Mouse (Mus musculus) heart, adult 2 months (tissue): ENCODE results near the gene Alkbh2. TPM values are rescaled to one million over a fixed set of nuclear protein-coding genes. Genes with fewer than 3 reads are reported as not detected.

Experiments
- DNase-seq, 2 experiments: peaks; one replicate each; pipeline ENCODE4 v3.0.0; 2021
- H3K27ac ChIP-seq: fragments of 200-600 bp; 2 replicates; pipeline ENCODE4 v1.8.1; 2022
- H3K27me3 ChIP-seq: fragments of 200-500 bp; 2 replicates; pipeline ENCODE4 v1.6.1; 2012; ENCODE audit warnings: mild to moderate bottlenecking, low read length, inconsistent platforms, mixed read lengths; ENCODE audit not compliant: control insufficient read depth, insufficient read depth
- H3K36me3 ChIP-seq: fragments of 200-500 bp; 2 replicates; pipeline ENCODE4 v1.6.1; 2012; ENCODE audit warnings: low read length, inconsistent platforms; ENCODE audit not compliant: control insufficient read depth, insufficient read depth
- H3K4me1 ChIP-seq: fragments of 200-500 bp; 2 replicates; pipeline ENCODE4 v1.6.1; 2011; ENCODE audit warnings: low read length; ENCODE audit not compliant: control insufficient read depth, insufficient read depth
- H3K4me3 ChIP-seq: fragments of 200-600 bp; 2 replicates; pipeline ENCODE4 v1.8.1; 2022
- H3K79me2 ChIP-seq: fragments of 200-500 bp; replicated peaks from 2 replicates; pipeline ENCODE4 v1.6.1; 2012; ENCODE audit warnings: mild to moderate bottlenecking, inconsistent platforms, low read length, moderate library complexity, mixed read lengths; ENCODE audit not compliant: control insufficient read depth, insufficient read depth
- H3K9ac ChIP-seq: fragments of 200-500 bp; 2 replicates; pipeline ENCODE4 v1.6.1; 2012; ENCODE audit warnings: low read depth, mild to moderate bottlenecking, control low read depth, inconsistent platforms, low read length, mixed read lengths
- CTCF ChIP-seq: fragments of 200-600 bp; IDR thresholded peaks from 2 replicates; pipeline ENCODE4 v1.8.1; 2022; ENCODE audit warnings: antibody characterized with exemption, mild to moderate bottlenecking, moderate library complexity
- EP300 ChIP-seq: fragments of 200-500 bp; IDR thresholded peaks from 2 replicates; pipeline ENCODE4 v1.6.1; 2011; ENCODE audit warnings: low read depth, low read length, control low read depth; ENCODE audit not compliant: insufficient read depth
- POLR2A ChIP-seq: fragments of 200-500 bp; IDR thresholded peaks from 2 replicates; pipeline ENCODE4 v1.6.1; 2011; ENCODE audit warnings: mild to moderate bottlenecking, low read depth, low read length, control low read depth; ENCODE audit not compliant: insufficient read depth
- WGBS: fragments of 180-500 bp; shearing (Covaris S2); methylation state at CpG from one replicate; pipeline ENCODE4 v1.1.7; 2018; 5-methylcytosine and 5-hydroxymethylcytosine counted together
- intact Hi-C: fragments of 180-260 bp; cut with DNase I; formaldehyde crosslinking; loops from one replicate; pipeline ENCODE4 v1.15.1; 2025
- polyA plus RNA-seq: library from polyadenylated mRNA; depleted of rRNA; stranded (reverse); fragments of >200 nt; gene quantifications from 2 replicates; pipeline ENCODE4 v1.2.3, GENCODE M21; 2012; rRNA removed
- total RNA-seq, 2 experiments: library from RNA; stranded (reverse); gene quantifications; 2 replicates each; pipeline ENCODE4 v1.2.3; 2021

Alkbh2 gene
- total and polyA plus RNA-seq, 3 experiments = 1.6 to 3.0 (median 2.0) TPM

- H3K4me1 ChIP-seq = no peaks in the 10 kb centered on the region
- 24% methylated on average over 7 of the region's 7 CpGs for WGBS
- no peak overlapping the region for H3K27ac ChIP-seq
- H3K9ac ChIP-seq = no peak overlapping the region
- no peak overlapping the region for H3K4me3 ChIP-seq
- no peaks in the 10 kb centered on the region for H3K79me2 ChIP-seq
- no peaks in the 10 kb centered on the region for H3K36me3 ChIP-seq
- H3K27me3 ChIP-seq = no peaks in the 10 kb centered on the region
- DNase-seq = no peak
- TF ChIP-seq POLR2A (no peak), CTCF (no peak), EP300 (no peak)
- intact Hi-C loops = no loop called here
These were observed 37.5 kb downstream of the Alkbh2 start for GRCm38 (mm10) chr5:114090421-114091013.

DNA sequence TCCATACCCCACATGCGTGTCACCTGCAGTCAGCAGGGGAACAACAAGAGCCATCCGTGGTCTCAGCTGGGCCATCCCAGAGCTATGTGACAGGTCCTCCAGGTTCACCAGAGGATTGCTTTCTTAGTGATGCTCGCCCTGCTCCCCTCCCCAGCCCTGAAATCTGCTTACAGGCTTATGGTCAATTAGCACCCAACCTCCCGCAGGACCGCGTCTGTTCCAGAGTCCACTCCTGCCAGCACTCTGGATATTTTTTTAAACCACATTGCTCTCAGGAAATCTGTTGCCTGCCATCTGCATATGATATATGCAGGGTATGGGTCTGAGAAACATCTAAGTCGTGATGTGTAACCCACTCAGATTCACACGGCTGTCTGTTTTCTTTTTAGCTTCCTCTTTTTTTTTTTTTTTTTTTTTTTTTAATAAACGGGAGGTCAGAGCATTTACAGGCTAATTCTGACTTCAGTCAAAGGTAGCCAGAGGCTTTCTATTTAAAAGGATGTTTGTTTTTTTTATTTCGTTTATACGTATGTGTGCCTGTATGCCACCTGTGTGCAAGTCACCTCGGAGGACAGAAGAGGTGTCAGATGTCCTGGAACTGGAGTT is 40.0 kb downstream of the Alkbh2 start:
- no peaks in the 10 kb centered on the region for H3K79me2 ChIP-seq
- TF ChIP-seq POLR2A = no peak
- no peak for TF ChIP-seq EP300
- TF ChIP-seq CTCF = no peak
- H3K9ac ChIP-seq = no peak overlapping the region
- DNase-seq = no peak
- no peak overlapping the region for H3K4me3 ChIP-seq
- H3K36me3 ChIP-seq = no peaks in the 10 kb centered on the region
- intact Hi-C loops = no loop called here
- no peaks in the 10 kb centered on the region for H3K4me1 ChIP-seq
- no peak overlapping the region for H3K27ac ChIP-seq
- no peaks in the 10 kb centered on the region for H3K27me3 ChIP-seq
- 63% methylated on average over 12 of the region's 12 CpGs for WGBS

DNA sequence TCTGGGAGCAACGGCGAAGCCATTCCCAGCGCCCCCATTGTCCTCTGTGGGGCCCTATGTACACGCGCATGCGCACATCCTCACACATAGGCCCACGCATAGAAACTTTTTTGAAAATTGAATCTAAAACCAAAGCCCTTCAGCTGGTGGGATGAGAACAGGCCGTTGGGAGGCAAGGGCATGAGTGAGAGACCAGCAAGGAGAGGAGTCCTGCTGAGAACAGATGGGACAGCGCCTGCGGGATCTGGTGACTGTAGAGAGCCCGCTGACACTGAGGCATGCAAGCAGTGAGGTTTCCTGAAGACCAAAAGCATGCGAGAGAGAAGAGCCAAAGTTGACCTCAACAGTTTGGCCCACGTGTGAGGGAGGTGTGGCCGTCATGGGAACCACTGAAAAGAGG is 42.5 kb downstream of the Alkbh2 start:
- TF ChIP-seq CTCF = no peak
- no peak for TF ChIP-seq EP300
- TF ChIP-seq POLR2A = no peak
- no peaks in the 10 kb centered on the region for H3K27me3 ChIP-seq
- no peaks in the 10 kb centered on the region for H3K4me1 ChIP-seq
- DNase-seq = no peak
- H3K9ac ChIP-seq = no peak overlapping the region
- H3K4me3 ChIP-seq = no peak overlapping the region
- intact Hi-C loops = no loop called here
- no peaks in the 10 kb centered on the region for H3K79me2 ChIP-seq
- no peak overlapping the region for H3K27ac ChIP-seq
- H3K36me3 ChIP-seq = no peaks in the 10 kb centered on the region
- WGBS = 63% methylated on average over 14 of the region's 14 CpGs

- Histone ChIP-seq H3K27me3 (no peaks in the 10 kb centered on the region), H3K4me3 (no peak overlapping the region), H3K79me2 (no peaks in the 10 kb centered on the region), H3K27ac (no peak overlapping the region), H3K9ac (no peak overlapping the region), H3K4me1 (no peaks in the 10 kb centered on the region), H3K36me3 (no peaks in the 10 kb centered on the region)
- intact Hi-C loops = no loop called here
- WGBS = 67% methylated on average over 8 of the region's 8 CpGs
- no peak for DNase-seq
- TF ChIP-seq POLR2A (no peak), CTCF (no peak)
These were observed 51.0 kb downstream of the Alkbh2 start for GRCm38 (mm10) chr5:114077009-114077408.

Other genes with a start within 250 kb of the Alkbh2 start
- 10 to 100 TPM; 24.6 to 30.1 TPM for gene Coro1c, start 219.5 kb downstream of the Alkbh2 start, total RNA-seq
- 24.1 and 27.9 TPM in 2 replicates for gene Coro1c, start 219.5 kb downstream of the Alkbh2 start, polyA plus RNA-seq
- gene Ssh1, start 134.3 kb downstream of the Alkbh2 start, total RNA-seq = 10 to 100 TPM; 13.4 to 15.2 TPM
- 7.4 and 9.8 TPM in 2 replicates for gene Ssh1, start 134.3 kb downstream of the Alkbh2 start, polyA plus RNA-seq
- gene Dao, start 124.5 kb downstream of the Alkbh2 start, total RNA-seq = not detected
- gene Dao, start 124.5 kb downstream of the Alkbh2 start, polyA plus RNA-seq = not detected in 2 replicates
- gene Usp30, start 62.8 kb downstream of the Alkbh2 start, total RNA-seq = 10 to 100 TPM; 10.1 to 11.2 TPM
- gene Usp30, start 62.8 kb downstream of the Alkbh2 start, polyA plus RNA-seq = 11.2 and 13.3 TPM in 2 replicates
- not detected for gene Svop, start 36.6 kb downstream of the Alkbh2 start, total RNA-seq
- gene Svop, start 36.6 kb downstream of the Alkbh2 start, polyA plus RNA-seq = 0.08 and 0.12 TPM in 2 replicates
- 10 to 100 TPM; 27.1 to 32.1 TPM for gene Ung, start 2.2 kb upstream of the Alkbh2 start, total RNA-seq
- gene Ung, start 2.2 kb upstream of the Alkbh2 start, polyA plus RNA-seq = 24.4 and 28.3 TPM in 2 replicates
- gene Acacb, start 18.3 kb upstream of the Alkbh2 start, total RNA-seq = 100 to 1,000 TPM; 205 to 251 TPM
- gene Acacb, start 18.3 kb upstream of the Alkbh2 start, polyA plus RNA-seq = 105 and 141 TPM in 2 replicates
- gene Foxn4, start 145.6 kb upstream of the Alkbh2 start, total RNA-seq = not detected
- 0.12 TPM in 1 of 2 replicates, not detected in the other for gene Foxn4, start 145.6 kb upstream of the Alkbh2 start, polyA plus RNA-seq
- under 1 TPM in 1 of 2 experiments, not detected in 1; 0.39 TPM for gene Myo1h, start 160.9 kb upstream of the Alkbh2 start, total RNA-seq
- gene Myo1h, start 160.9 kb upstream of the Alkbh2 start, polyA plus RNA-seq = 0.12 and 0.47 TPM in 2 replicates